Mouse (Mus musculus) liver, adult 2 months (tissue): Measurements from ENCODE around the gene Sf3a1. TPM values are rescaled to one million over a fixed set of nuclear protein-coding genes. Genes with fewer than 3 reads are reported as not detected.
A peak's percentile ranks its signal among the peaks of the same experiment; 100 is the strongest.

ENCODE experiments used
- DNase-seq: peaks from one replicate; pipeline ENCODE4 v3.0.0-alpha.2; 2011; ENCODE audit warnings: low read depth, low spot score; ENCODE audit errors: extremely low read depth
- H3K27ac ChIP-seq: fragments of 200-500 bp; replicated peaks from 2 replicates; pipeline ENCODE4 v1.5.1; 2012; ENCODE audit warnings: low read depth, mild to moderate bottlenecking, control low read depth, inconsistent platforms, low read length; ENCODE audit not compliant: insufficient read depth
- H3K27me3 ChIP-seq: fragments of 200-500 bp; 2 replicates; pipeline ENCODE4 v1.6.1; 2012; ENCODE audit warnings: mild to moderate bottlenecking, moderate library complexity, low read length, inconsistent platforms; ENCODE audit not compliant: control insufficient read depth, insufficient read depth
- H3K36me3 ChIP-seq: fragments of 200-500 bp; 2 replicates; pipeline ENCODE4 v1.6.1; 2012; ENCODE audit warnings: low read length, inconsistent platforms; ENCODE audit not compliant: control insufficient read depth, insufficient read depth
- H3K4me1 ChIP-seq: fragments of 200-500 bp; 2 replicates; pipeline ENCODE4 v1.6.1; 2011; ENCODE audit warnings: low read length; ENCODE audit not compliant: control insufficient read depth, insufficient read depth
- H3K4me3 ChIP-seq: fragments of 200-500 bp; 2 replicates; pipeline ENCODE4 v1.5.1; 2011; ENCODE audit warnings: low read depth, mild to moderate bottlenecking, control low read depth, low read length, moderate library complexity; ENCODE audit not compliant: insufficient read depth
- H3K79me2 ChIP-seq: fragments of 200-500 bp; 2 replicates; pipeline ENCODE4 v1.6.1; 2012; ENCODE audit warnings: inconsistent platforms, mild to moderate bottlenecking, low read length, moderate library complexity; ENCODE audit not compliant: control insufficient read depth, insufficient read depth
- H3K9ac ChIP-seq: fragments of 200-500 bp; 2 replicates; pipeline ENCODE4 v1.6.1; 2012; ENCODE audit warnings: low read depth, mild to moderate bottlenecking, control low read depth, inconsistent platforms, low read length
- CTCF ChIP-seq: fragments of 200-500 bp; IDR thresholded peaks from 2 replicates; pipeline ENCODE4 v1.5.1; 2011; ENCODE audit warnings: low read depth, low read length, control low read depth
- POLR2A ChIP-seq: fragments of 200-500 bp; IDR thresholded peaks from 2 replicates; pipeline ENCODE4 v1.6.1; 2011; ENCODE audit warnings: low read length, control low read depth; ENCODE audit not compliant: insufficient read depth; ENCODE audit errors: extremely low read depth
- WGBS: fragments of 180-500 bp; shearing (Covaris S2); methylation state at CpG from one replicate; pipeline ENCODE4 v1.1.7; 2018; 5-methylcytosine and 5-hydroxymethylcytosine counted together
- polyA plus RNA-seq: library from polyadenylated mRNA; depleted of rRNA; stranded (reverse); fragments of >200 nt; gene quantifications from 2 replicates; pipeline ENCODE4 v1.2.3, GENCODE M21; 2012
- total RNA-seq: library from RNA; depleted of rRNA; stranded (reverse); fragments of >200 nt; gene quantifications from 2 replicates; pipeline ENCODE4 v1.2.3, GENCODE M21; 2014

The Sf3a1 gene
- total and polyA plus RNA-seq, 2 experiments, result 4.3 to 12.2 TPM

DNA sequence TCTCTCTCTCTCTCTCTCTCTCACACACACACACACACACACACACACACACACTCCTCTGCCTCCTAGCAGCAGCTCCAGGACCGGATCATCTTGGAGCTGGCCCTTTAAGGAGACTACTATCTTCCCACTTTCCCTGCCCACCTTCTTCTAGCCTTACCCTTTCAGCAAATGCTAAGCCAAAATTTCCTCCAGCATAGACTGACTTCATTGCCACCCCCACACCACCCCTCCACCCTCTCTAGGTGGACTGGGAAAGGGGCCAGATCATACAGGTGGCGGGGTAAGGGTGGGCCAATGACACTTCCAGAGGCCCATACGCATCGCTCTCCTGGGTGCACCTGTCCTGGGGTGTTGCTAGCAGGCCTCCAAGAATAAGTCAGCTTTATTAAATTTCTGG lies 44.7 kb upstream of the Sf3a1 start:
- Histone ChIP-seq H3K4me1 (peaks cover 32% of the 10 kb centered on the region), H3K9ac (peak overlapping the region; percentile 71), H3K27me3 (no peaks in the 10 kb centered on the region), H3K79me2 (peaks cover 11% of the 10 kb centered on the region; the same call in 1 of the 2 replicates), H3K27ac (peak overlapping the region; percentile 86), H3K36me3 (peaks cover 14% of the 10 kb centered on the region; the same call in 1 of the 2 replicates), H3K4me3 (peak overlapping the region; percentile 45)
- 30% methylated on average over 4 of the region's 4 CpGs for WGBS
- DNase-seq, result peak; percentile 34
- TF ChIP-seq CTCF, result no peak
- no peak for TF ChIP-seq POLR2A

DNA sequence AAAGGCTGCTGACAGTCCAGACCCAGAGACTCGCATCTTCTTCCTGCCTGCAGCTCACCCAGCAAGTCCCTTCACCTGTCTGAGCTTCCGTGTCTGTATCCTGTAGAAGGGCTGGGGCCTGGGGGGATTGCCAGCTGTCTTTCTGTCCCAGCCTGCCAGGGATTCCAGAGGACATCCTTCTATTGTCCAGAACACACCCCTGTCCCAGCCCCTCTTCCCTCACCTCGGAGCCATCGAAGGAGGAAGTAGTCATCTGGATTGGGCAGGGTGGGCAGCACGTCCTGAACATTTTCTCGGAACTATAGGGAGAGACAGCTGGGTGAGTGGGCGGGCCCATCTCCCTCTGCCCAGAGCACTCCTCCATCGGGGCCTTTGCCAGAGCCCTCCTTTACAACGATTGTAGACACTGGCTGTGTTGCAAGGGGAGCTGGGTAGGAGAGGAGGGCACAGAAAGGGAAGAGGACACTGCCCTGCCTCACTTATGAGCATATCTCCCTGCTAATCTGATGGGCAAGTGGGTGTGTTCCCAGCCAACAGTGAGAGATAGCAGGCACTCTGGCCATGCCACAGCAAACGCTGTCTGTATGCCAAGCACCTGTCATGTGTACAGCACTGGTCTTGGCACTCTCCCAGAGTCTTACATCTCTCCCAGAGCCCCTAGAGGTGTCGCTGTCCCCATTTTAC lies 43.5 kb upstream of the Sf3a1 start:
- DNase-seq, result peak; percentile 98
- Histone ChIP-seq H3K4me1 (peaks cover 29% of the 10 kb centered on the region), H3K4me3 (peak overlapping the region; percentile 50), H3K27ac (peak overlapping the region; percentile 86), H3K9ac (peak overlapping the region; percentile 96), H3K79me2 (peaks cover 11% of the 10 kb centered on the region; the same call in 1 of the 2 replicates), H3K27me3 (no peaks in the 10 kb centered on the region), H3K36me3 (peaks cover 5% of the 10 kb centered on the region; the same call in 1 of the 2 replicates)
- no peak for TF ChIP-seq POLR2A
- TF ChIP-seq CTCF, result no peak
- 9% methylated on average over 11 of the region's 11 CpGs for WGBS

DNA sequence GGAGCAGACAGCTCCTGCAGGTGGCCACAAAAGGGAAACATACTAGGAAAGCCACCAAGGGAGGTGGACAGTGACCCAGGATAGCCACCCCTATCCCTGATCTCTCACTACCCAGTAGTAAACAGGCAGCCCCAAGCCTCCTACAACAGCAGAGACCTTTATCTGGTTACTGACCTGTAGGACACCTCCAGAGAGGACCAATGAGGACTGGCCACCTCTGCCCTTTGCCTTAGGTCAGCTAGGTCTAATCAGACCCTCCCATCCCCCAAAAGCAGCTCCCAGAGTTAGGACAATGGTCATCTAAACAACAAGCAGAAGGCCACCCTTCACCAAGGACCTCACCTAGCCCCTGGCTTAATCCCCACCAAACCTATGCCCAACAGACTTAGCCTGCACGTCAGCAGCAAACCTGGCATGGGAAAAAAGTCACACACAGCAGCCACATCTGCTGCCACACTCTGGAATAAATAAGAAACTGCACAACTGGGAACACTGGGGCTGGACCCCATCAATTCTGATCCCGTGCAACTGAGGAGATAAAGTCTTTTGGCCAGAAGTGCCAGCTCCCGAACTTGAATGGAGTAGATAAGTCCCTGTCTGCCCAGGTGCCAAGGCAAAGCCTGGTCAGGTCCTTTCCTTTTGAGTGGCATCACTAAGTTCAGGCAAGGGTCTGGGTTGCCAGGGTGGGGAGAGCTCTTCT lies 42.6 kb upstream of the Sf3a1 start:
- peaks cover 11% of the 10 kb centered on the region; the same call in 1 of the 2 replicates for H3K79me2 ChIP-seq
- peak overlapping the region; percentile 96 for H3K9ac ChIP-seq
- peak overlapping the region; percentile 98 for H3K27ac ChIP-seq
- H3K36me3 ChIP-seq, result peaks cover 5% of the 10 kb centered on the region; the same call in 1 of the 2 replicates
- TF ChIP-seq CTCF (0 out of 2 replicates have a peak, but pooled peaks have one; percentile 11), POLR2A (peak; percentile 49; the same call in 1 of the 2 replicates)
- H3K4me1 ChIP-seq, result peaks cover 30% of the 10 kb centered on the region
- peak; percentile 99 for DNase-seq
- WGBS, result 4% methylated on average over 3 of the region's 3 CpGs
- peak overlapping the region; percentile 92 for H3K4me3 ChIP-seq
- no peaks in the 10 kb centered on the region for H3K27me3 ChIP-seq

DNA sequence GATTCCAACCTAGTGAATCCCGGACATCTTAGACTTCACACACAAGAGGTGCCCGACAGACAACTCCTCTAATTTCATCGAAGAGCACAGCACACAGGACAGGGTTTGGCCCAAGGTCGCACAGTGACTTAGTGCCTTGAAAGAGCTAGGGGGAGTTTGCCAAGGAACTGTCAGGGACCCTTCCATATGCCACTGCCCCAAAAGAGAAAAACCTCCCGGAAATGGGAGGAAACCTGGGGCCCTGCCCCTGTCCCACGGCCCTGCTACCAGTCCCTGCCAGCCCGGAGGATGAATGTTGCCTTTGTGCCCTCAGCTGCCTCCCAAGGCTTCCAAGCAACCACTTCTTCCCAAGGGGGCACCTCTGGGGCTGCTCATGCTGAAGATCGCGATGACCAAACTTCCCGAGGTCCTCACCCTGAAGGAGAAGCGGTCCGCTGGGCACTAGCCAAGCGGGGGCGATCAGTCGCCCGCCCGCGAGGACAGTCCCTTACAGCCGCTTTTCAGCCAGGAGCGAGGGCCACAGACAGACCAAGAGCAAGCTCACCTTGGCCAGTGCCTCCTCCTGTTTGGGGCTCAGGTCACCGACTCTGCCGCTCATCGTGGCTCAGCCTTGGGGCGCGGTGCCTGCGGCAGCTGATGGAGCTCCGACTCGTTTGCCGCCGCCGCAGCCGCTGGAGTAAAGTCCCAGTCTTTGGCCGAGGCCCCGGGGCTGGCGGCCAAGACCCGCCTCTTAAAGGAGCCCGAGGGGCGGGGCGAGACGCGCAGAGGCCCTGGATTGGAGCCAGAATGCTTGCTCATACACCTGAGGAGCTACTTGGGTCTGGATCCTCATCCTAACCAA lies 41.8 kb upstream of the Sf3a1 start:
- H3K4me1 ChIP-seq, result peaks cover 32% of the 10 kb centered on the region
- peak overlapping the region; percentile 98 for H3K27ac ChIP-seq
- 2% methylated on average over 41 of the region's 41 CpGs for WGBS
- peak overlapping the region; percentile 92 for H3K4me3 ChIP-seq
- DNase-seq, result peak; percentile 53
- no peaks in the 10 kb centered on the region for H3K27me3 ChIP-seq
- peak overlapping the region; percentile 96 for H3K9ac ChIP-seq
- H3K36me3 ChIP-seq, result peaks cover 5% of the 10 kb centered on the region; the same call in 1 of the 2 replicates
- TF ChIP-seq CTCF (no peak), POLR2A (peak; percentile 94)
- H3K79me2 ChIP-seq, result peaks cover 11% of the 10 kb centered on the region; the same call in 1 of the 2 replicates

DNA sequence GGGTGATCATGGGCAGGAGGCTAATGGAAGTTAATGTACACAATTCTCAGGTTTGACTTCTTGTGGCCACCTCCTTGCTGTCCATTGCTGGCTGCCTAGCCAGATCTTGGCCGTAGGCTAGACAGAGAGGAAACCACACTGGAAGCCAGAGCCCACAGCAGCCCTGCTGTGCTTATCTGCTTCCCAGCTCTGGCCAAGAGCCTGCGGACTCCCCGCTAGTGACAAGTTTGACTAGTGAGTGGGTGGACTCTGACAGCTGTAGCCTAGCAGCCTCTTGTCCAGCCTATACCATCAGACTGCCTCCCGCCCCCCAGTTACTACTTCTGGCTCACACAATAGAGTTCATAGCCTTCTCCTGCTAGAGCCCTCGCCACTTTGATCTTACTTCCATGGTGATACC lies 40.5 kb upstream of the Sf3a1 start:
- Histone ChIP-seq H3K4me3 (no peak overlapping the region), H3K27me3 (no peaks in the 10 kb centered on the region), H3K27ac (no peak overlapping the region), H3K79me2 (peaks cover 11% of the 10 kb centered on the region; the same call in 1 of the 2 replicates), H3K4me1 (peaks cover 29% of the 10 kb centered on the region), H3K36me3 (peaks cover 5% of the 10 kb centered on the region; the same call in 1 of the 2 replicates), H3K9ac (no peak overlapping the region)
- WGBS, result 39% methylated on average over 5 of the region's 5 CpGs
- DNase-seq, result peak; percentile 22
- TF ChIP-seq CTCF (no peak), POLR2A (no peak)
